Comparison of ENCODE assay signal across 9 mouse cellular contexts in genomic region chr5:32346025-32346912, GRCm38 (mm10).
DNase-seq lines count a peak whose midpoint lies in the region; ATAC-seq lines count a peak whose summit lies in the region.
"Had no signal": no experiment of that assay in that cellular context is flagged by ENCODE, and none has a peak within 500 bp of the region (broad histone marks: within the 10 kb centered on the region; RNA-seq: fewer than 3 reads in every experiment).

No protein-coding gene starts in this region.

- no peak overlapping the region for H3K4me2 ChIP-seq in midbrain, embryonic 15.5 days

- peak overlapping the region; percentile 34 for H3K4me3 ChIP-seq in heart, embryonic 10.5 days
- H3K4me3 ChIP-seq in midbrain, embryonic 15.5 days, result no peak overlapping the region

- H3K9me3 ChIP-seq in heart, embryonic 10.5 days, result no peaks in the 10 kb centered on the region
- H3K9me3 ChIP-seq in midbrain, embryonic 15.5 days, result no peaks in the 10 kb centered on the region

- intact Hi-C loops in left cerebral cortex, postnatal 25 days (cut with DNase I), result no loop called here

- H3K36me3 ChIP-seq in heart, embryonic 10.5 days, result no peaks in the 10 kb centered on the region
- H3K36me3 ChIP-seq in midbrain, embryonic 15.5 days (replicated peaks), result no peaks in the 10 kb centered on the region

- WGBS in heart, embryonic 10.5 days, result 12% methylated on average over 10 of the region's 10 CpGs
- 40% methylated on average over 10 of the region's 10 CpGs for WGBS in midbrain, embryonic 15.5 days

- H3K4me1 ChIP-seq in heart, embryonic 10.5 days, result peaks cover 75% of the 10 kb centered on the region
- no peaks in the 10 kb centered on the region for H3K4me1 ChIP-seq in midbrain, embryonic 15.5 days

- peak; percentile 78 for ATAC-seq in midbrain, embryonic 15.5 days (replicated peaks)
- ATAC-seq in megakaryocyte progenitor cell, adult 5-6 weeks (replicated peaks; ENCODE audit: poor library complexity), result no peak

- peak; percentile 70 for DNase-seq in adrenal gland, postnatal 10 days
- DNase-seq in embryo, embryonic 10 days (ENCODE audit: low spot score), result peak; percentile 59
- DNase-seq in heart, embryonic 10.5 days (ENCODE audit: low spot score), result peak; percentile 82
- DNase-seq in kidney, adult 8-10 months, result peak; percentile 39 to 47
- DNase-seq in left cerebral cortex, postnatal 25 days (ENCODE audit: low spot score in 2 of 2), result peak; percentile 73 to 88
- DNase-seq in testis, postnatal 10 days (ENCODE audit: low spot score), result peak; percentile 54

- peak overlapping the region; percentile 82 for H3K27ac ChIP-seq in heart, embryonic 10.5 days
- peak overlapping the region; percentile 34; the same call in 1 of the 2 replicates for H3K27ac ChIP-seq in midbrain, embryonic 15.5 days
- H3K27ac ChIP-seq: liver, embryonic 14.5 days had no signal

- H3K27me3 ChIP-seq in heart, embryonic 10.5 days (ENCODE audit: insufficient read depth, poor library complexity, severe bottlenecking), result no peaks in the 10 kb centered on the region
- H3K27me3 ChIP-seq in midbrain, embryonic 15.5 days (replicated peaks), result no peaks in the 10 kb centered on the region

- no peak overlapping the region for H3K9ac ChIP-seq in midbrain, embryonic 15.5 days
- H3K9ac ChIP-seq: liver, embryonic 14.5 days had no signal
